Mouse (Mus musculus) thymus, postnatal 4 days (tissue): ENCODE data around the gene Cisd1.

Experiments used
- DNase-seq: peaks from one replicate; pipeline ENCODE4 v3.0.0; 2021

Gene Cisd1

DNA sequence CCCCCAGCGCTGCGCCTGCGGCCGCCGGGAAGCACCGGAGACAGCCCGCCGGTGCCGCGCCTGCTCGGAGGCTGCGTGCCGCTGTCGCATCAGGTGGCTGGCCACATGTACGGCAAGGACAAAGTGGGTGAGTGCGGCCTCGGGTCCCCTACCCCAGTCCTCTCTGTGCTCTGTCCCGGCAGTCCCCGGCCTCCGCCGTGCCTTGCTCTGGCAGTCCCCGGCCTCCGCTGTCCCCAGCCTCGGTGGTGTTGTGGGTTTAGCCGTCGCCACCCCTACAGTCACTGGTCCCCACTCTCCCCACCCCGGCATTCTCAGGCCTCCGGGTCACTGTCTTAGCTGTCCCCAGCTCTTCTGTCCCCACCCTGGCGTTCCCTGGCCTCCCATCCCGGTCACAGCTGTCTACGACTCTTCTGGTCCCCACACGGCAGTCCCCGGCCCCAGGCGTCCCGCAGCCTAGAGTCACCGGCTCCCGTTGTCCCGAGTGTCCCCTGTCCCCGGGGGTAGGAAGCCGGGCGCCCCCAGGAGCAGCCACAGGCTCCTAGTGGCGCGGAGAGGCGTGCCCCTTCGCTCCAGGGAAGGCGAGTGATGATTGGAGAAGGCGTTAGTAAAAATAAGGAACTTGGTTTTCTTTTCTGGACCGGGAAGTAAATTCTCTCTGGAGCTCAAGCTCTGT, 3.3 kb upstream of the Cisd1 start:
- DNase-seq, result peak; percentile 57

DNA sequence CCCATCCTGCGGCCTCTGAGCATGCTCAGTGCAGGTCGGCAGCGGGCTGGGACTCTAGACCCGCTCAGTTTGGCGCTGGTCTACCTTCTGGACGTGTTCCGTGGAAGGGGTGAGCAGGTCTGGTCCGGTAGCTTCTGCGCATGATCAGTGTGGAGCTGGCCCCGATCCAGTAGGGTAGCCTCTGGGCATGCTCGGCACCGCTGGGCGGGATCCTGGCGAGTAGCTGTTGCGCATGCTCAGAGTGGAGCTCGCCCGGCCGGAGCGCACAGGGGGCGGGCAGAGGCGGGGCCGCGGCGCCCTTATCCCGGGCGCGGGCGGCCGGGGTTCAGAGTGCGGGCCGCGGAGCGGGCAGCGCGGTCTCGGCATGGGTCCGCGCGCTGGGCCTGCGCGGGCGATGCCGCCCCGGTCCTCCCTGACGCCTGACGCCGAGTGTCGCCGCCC, 2.8 kb upstream of the Cisd1 start, which contains the start of gene Ipmk:
Gene Ipmk, plus strand, starts transcription at position 255 of the 441 bp plus-strand sequence.
- peak; percentile 94 for DNase-seq

DNA sequence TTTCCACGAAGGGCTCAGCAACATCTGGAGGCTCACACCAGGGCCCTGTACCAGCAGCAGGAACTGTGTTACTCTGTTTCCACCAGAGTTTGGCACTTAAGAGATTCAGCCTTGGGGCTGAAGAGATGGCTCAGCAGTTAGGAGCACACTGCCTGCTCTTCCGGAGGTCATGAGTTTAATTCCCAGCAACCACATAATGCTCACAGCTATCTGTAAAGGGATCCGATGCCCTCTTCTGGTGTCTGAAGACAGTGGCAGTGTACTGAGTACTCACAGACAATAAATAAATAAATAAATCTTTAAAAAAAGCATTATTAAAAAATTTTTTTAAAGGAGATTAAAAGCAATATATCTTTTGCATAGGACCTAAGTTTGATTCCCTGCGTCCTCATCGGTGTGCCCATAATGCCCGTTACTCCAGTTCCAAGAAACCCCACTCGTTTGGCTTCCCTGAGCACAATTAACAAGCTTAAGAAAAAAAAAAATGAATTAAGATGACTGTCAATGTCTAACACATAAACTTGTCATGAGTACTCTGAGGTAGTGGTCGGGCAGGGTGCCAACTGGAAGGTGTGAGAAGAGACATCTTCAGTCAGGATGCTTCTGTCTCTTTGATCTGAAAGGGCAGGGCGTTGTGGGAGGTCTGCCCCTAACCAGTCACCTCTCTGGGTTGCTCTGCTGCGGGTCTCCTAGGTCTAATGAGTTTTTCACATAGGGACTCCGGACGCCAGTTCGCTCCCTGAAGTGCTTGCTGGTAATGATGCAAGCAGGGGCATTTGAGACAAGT, 2.2 kb upstream of the Cisd1 start:
- no peak for DNase-seq

DNA sequence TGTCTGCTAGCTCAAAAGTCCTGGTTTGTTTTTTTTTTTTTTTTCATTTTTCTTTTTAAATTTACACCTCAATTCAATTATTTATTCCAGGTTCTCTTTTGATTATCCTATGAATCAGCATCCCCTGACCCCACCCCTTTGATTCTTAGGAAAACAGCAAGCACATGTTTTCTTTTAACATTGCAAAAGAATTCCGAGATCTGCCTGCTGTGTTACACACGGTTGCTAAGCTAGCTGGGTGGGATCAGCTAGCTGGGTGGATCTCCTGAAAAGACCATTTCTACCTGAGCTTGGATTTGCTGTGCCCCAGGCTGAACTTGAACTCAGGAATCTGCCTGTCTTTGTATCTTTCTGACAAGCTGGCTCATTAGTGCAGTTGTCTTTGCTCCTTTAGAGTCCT, 1.4 kb upstream of the Cisd1 start:
- DNase-seq, result no peak

DNA sequence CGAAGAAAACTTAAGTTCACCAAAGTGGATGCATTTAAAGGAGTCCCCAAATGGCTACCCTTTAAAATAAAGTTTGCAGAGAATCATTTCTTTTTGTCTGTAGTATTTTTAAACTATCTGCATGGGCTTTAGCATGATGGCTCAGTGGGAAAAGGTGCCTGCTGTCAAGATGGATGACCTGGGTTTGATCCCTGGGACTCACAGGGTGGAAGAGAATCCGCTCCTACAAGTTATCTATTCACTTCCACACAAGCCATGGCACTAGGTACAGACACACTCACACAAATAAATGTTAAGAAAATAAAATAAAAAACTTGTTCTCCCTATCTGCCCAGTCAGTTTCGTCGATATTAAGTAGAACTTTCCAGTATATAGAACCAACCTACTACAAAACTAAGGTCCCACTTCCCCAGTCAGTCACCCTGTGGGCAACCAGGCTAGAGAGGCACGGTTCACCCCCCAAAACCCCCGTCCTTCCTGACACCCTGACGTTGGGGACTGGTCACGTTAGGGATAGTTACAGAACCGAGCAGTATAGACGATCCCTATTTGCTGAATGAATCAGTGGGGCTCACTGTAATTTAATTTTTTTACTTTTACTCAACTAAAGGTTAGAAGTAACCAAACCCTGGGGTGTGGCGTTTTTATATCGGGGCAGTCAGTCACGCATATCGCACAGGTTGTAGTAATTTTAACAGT, 1.0 kb downstream of the Cisd1 start:
- DNase-seq, result no peak

DNA sequence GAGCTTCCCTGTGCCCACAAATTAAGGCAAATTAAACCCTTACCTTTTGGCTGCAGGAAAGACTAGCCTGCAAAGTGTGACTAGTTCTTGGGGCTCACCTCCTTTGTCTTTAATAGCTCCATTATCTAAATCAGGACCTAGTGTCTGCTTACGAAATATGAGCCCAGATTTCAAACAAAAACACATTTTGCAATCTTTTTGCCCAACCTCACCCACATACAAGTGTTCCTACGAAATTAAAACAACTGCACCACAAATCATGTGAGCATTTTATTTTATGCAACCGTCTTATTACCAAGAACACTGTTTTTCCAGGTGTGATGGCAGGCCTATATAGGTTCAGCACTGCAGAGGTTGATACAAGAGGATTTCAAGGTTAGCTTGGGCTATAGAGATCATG, 1.6 kb downstream of the Cisd1 start:
- DNase-seq, result no peak

DNA sequence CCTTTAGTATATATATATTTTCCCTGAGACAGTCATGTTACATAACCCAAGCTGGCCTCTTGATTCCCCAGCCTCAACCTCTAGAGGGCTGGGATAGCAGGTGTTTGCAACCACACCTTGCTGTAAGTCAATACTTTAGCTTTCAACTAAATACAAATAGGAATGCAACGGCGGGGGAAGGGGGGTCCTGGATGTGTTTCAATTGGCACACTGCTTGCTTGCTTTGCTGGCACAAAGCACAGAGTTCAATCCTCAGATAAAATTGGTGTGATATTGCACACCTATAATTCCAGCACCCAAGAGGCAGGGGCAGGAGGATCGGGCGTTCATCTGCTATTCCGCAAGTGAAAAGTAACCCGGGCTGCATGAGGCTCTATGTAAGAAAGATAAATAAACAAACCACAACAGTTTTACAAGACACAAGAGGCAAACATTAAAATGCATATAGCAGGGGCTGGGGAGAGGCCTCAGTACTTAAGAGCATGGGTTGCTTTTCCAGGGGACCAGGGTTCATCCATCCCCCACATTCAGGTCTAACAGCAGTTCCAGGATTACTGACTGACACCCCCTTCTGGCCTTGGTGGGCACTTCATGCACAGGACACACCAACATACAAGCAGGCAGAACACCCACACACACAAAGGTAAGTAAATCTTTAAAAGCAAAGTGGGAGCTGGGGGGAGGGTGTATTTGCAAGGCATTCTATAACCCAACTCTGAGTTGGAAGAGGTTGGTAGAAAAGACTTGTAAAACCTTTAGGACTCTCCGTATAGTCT, 2.5 kb downstream of the Cisd1 start:
- DNase-seq, result peak; percentile 62

DNA sequence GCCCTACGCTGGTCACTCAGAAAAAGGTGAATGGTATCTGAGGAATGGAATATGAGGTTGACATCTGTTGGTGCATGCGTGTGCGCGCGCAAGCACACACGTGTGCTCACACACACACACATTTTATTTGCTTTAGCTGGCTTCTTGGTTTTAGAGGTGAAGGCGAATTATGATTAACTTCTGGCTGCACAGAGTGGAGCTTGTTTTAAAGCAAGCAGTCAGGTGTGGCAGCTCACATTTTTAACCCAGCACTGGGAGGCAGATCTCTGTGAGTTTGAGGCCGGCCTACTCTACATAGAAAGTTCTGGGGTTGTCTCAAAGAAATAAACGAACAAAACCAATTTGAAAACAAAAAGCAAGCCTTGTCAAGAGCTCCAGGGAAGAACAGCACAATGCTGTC, 3.5 kb downstream of the Cisd1 start:
- DNase-seq, result no peak

DNA sequence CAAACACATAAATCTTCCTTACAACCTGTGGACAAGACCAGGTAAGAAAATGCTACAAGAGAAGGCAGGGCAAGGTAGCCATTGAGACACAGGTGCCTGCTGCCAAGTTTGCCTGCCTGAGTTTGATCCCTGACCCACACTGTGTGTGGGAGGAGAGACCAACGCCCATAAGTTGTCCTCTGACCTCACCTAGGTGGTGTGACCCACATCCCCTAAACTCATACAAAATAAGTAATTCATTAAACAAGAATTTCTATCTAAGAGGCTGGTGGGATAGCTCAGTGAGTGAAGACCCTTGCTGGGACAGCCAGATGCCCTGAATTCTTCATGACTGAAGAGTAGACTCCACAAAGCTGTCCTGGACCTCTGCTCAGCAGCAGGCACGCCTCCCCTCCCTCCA, 4.6 kb downstream of the Cisd1 start:
- no peak for DNase-seq

DNA sequence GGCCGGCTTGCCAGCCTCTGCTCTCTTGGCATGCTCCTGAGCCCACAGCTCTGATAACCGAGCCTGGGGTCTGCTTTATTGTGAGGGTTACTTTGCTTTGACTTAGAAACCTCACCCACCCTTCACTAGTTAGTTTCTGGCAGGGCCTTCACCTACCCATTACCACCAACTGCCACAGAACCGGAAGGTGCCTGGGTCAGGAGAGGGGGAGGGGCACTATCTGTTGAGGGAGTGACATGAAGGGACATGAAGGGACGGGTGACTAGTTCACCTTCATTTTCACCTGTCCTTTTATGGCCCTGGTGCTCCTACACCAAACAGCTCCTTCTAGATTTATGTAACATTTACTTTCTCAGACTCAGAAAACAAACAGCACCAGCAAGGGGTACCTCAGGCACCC, 5.3 kb downstream of the Cisd1 start:
- DNase-seq, result no peak

DNA sequence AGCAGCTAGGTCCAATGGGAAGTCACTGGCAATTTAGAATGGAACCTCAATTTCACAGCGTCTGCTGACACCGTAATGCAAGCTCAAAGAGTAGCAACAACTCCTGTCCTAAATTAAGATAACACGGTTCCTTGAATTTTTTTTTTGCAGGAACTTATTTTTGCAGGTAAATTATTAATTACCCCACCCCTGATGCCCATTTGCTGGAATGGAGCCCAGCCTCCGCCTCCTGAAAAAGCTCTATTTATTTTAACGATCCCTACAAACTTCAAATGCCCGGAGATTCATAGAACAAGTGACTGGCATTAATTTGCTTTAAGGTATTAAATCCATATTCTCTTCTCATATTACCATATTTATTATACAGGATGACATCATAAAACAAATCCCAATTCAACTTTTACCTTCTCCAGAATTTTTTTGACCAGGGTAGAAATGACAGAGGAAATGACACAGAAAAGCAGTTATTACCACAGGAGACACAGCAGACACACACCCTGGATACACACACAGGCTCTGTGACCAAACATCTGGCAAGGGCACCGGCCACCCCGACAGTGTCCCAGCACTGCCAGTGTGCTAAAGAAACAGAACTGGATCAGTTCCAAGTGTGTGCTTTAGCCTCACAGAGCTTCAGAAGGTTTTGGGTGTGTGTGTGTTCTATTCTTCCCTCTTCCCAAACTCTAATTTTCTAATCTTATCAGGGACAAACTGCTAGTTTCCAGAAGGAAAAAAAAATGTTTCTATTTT, 6.4 kb downstream of the Cisd1 start:
- no peak for DNase-seq

DNA sequence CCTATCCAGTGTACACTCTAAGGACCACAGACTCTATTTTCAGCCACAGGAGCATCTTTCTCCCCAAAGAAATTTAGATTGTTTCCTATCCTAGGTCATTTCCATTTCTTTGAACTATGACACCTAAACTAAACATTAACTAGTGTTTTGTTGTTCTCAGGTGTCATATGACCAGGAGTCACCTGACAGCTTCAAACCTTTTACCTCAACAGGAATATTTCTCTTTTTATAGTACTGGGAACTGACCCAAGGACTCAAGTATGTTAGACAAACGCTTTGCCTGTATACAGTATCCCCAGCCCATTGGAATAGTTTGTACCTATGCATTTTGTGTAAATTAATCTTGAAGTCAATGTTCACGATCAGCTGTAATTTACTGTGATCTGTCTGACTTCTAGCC, 7.0 kb downstream of the Cisd1 start:
- DNase-seq, result no peak

DNA sequence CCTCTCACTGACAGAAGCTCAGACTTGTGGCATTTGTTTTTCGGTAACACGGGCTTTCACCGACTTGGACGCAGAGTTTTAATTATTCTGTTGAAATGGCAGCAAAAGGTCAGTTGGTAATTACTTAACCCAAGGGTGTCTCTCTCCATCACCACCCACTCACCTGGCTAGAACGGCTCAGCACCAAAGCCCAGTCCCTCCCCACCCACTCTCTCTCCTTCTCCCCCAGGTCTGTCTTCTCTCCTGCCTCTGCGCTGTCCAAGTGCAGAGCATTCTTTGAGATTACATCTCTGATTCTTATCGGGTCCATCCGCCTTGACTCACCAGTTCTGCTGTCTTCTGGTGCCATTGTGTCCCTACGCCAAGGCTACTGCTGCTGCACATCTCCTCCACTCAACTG, 11.9 kb downstream of the Cisd1 start:
- no peak for DNase-seq

DNA sequence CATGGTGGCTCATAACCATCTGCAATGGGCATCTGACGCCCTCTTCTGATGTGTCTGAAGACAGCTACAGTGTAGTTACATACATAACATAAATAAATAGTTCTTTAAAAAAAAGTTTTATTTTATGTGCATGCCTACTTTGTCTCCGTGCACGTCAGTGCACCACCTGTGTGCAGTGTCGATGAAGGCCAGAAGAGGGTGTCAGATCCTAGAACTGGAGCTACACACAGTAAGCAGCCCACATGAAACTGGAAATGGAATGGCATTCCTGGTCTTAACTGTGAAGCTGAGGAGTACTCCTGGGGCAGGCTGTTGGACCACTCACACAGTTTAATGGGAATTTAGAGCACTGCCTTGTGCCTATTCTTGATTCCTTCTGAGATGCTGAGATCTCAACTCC, 12.4 kb downstream of the Cisd1 start:
- peak; percentile 30 for DNase-seq

DNA sequence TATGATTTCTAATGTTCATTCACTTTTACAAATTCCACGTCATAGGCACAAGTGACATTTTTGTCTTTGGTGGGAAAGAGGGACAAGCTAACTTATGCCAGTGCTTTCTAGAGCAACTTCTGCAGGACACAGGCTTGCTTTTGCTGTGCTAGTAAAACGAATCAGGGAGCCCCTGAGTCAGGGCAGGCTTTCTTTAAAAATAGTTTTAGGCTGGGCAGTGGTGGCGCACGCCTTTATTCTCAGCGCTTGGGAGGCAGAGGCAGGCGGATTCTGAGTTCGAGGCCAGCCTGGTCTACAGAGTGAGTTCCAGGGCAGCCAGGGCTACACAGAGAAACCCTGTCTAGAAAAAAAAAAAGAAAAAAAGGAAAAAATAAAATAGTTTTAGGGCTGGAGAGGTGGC, 12.8 kb downstream of the Cisd1 start:
- no peak for DNase-seq

DNA sequence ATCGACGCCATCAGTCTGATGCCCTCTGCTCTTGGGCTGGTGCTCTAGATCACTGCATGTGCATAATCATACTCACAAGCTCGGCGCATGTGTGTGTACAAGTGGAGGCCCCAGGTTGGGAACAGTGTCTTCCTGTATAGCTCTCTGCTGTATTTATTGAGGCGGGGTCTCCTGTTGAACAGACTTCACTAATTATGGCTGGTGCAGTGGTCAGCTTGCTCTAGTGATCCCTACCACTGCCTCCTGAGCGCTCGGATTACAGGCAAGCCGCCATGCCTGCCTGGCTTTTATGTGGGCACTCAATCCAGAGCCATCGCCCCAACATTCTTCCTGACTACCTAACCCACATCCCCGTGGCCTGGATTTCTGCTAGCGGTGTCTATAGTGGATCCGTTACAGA, 14.7 kb downstream of the Cisd1 start:
- DNase-seq, result no peak

DNA sequence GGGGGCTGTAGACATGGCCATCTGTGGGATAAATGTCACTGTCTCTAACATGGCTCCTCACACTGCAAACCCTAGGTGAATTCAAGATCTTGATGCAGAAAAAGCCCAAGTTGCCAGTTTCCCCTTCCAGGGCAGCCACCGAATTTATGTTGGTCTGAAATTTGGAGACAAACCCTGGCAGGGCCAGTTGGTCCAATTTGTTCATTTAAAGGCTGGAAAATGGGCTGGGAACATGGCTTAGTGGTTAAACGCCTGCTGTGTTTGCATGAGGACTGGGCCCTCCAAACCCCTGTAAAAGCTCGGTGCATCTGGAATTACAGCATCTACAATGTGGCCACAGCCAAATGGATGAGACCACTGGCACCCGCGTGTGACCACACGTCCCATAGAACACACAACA, 15.5 kb downstream of the Cisd1 start:
- DNase-seq, result no peak

DNA sequence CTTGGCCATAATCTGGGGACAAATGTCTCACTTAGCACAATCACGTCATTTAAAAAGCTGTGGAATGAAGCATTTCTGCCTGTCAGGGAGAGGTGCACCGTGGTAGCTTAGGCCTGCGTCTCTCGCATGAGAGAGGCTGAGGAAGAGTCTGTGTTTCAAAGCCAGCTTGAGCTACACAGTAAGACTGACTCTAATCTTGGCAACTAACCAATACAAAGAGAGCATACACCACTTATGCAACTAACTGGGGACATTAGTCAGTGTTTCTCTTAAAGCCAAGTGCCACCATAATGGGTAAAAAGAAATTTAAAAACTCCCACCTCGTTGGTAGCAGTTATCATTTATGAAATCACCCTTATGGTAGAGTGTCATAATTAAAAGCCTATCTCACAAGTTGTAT, 15.9 kb downstream of the Cisd1 start:
- no peak for DNase-seq

DNA sequence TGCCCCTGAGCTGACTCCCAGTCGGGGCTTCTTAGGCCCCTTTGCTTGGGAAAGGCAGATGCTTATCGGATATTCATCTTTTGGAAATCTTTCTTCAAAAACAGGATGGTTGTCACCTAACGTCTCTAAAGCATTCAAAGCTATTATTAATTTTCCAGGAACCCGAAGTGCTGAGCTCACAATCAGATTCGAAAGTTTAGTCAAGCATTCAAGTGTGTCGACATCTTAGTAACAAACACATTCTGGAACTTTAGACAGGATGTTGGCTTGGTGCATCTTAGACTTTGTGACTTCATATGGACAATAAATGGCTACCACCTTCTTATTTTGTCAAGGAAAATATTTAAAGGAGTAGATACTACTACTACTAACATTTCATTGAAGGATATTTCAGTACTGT, 16.4 kb downstream of the Cisd1 start:
- no peak for DNase-seq

DNA sequence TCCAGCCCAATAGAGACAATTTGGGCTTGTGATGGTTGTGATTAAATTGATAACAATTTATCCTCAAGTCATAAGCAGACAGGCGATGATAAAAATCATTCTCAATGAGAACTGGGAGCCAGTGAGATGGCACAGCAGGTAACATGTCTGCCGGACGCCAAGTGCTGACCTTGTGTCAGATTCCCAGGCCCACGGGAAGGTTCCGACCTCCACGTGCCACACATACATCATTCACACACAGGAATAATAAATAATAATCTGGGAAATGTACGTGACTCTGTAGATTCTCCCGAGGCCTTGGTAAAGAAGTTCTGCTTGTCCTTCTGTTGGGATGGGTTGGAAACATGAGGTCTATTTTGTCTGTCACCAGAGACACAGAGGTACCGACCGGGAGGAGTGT, 17.4 kb downstream of the Cisd1 start:
- DNase-seq, result no peak

DNA sequence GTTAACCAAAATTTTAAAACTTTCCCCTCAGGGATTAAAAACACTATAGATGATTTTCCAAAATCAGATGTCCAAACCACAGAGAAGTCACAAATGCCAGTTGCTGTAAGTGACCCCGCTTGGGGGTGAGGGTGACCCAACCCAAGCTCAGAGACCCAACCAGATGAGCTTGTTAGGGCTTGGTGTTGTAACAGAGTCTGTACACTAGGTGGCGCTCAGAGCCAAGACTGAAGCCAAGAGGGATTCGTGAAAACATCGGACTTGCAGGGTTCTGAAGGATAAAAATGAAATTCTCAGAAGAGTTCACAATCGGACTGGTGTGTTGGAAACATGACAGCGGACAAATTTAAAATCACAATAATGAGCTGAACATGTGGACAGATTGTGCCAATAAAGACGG, 18.0 kb downstream of the Cisd1 start:
- DNase-seq, result peak; percentile 78

DNA sequence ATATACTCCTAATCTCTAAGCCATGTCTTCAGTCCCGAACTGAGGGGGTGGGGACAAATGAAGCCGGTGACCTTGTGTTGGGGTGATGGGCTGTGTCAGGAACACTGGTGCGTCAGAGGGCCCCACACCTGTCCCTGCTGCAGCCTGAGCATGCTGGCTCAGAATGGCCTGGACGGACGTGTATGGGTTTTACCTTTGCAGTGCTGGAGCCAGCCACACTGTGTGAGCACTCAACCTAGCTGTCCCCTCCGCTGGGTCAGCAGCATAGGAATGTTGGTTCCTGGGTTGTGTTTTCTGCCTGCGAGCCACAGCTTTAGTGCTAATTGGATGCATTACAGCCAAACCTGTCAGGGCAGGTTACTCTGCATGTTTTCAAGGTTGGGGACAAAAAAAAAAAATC, 18.6 kb downstream of the Cisd1 start:
- no peak for DNase-seq

DNA sequence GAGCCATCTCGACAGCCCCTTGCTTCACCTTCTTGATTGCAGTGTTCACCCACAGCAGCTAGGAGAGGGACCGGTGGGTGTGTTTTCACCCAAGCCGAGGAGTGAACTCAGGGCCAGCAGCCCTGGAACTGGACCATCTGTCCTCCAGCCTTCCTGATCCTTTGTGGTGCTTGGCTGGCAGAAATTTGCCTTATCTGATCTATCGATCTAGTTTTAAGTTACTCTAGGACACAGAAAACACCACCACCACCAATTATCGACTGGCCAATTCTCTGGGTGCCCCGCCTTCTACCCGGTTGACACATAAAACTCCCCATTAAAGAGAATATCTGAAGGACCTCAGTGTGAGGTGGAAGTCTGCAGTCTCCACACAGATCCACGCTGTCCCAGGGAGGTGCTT, 21.1 kb downstream of the Cisd1 start:
- no peak for DNase-seq
